Comparison of ENCODE assay signal across 8 mouse cellular contexts in genomic region chr4:123571869-123572268, GRCm38 (mm10).
DNase-seq lines count a peak whose midpoint lies in the region; ATAC-seq and TF ChIP-seq lines count a peak whose summit lies in the region.

No protein-coding gene starts in this region.

- peak overlapping the region; percentile 49 for H3K4me3 ChIP-seq in gastrocnemius, adult 2 months
- peak overlapping the region; percentile 54 for H3K4me3 ChIP-seq in bone marrow, adult 2 months (replicated peaks; ENCODE audit: control insufficient read depth, low read depth, low read length)
- no peak overlapping the region for H3K4me3 ChIP-seq in midbrain, embryonic 11.5 days (ENCODE audit: low read depth, low read length)

- 2% methylated on average over 5 of the region's 7 CpGs for WGBS in bone marrow, adult 2 months
- 8% methylated on average over 7 of the region's 7 CpGs for WGBS in midbrain, embryonic 11.5 days

- no peaks in the 10 kb centered on the region for H3K9me3 ChIP-seq in midbrain, embryonic 11.5 days (ENCODE audit: control insufficient read depth, low read length)

- no peaks in the 10 kb centered on the region for H3K36me3 ChIP-seq in midbrain, embryonic 11.5 days (ENCODE audit: control insufficient read depth, insufficient read depth, low read length)

- 0 out of 2 replicates have a peak, but pooled peaks have one; percentile 44 for ATAC-seq in midbrain, embryonic 11.5 days (ENCODE audit: low FRiP score)

- no peak overlapping the region for H3K4me2 ChIP-seq in midbrain, embryonic 11.5 days

- H3K27ac ChIP-seq in gastrocnemius, adult 2 months, result peak overlapping the region; percentile 85
- peak overlapping the region; percentile 64 for H3K27ac ChIP-seq in bone marrow, adult 2 months (ENCODE audit: control insufficient read depth, insufficient read depth, low read depth, low read length, poor library complexity)
- H3K27ac ChIP-seq in midbrain, embryonic 11.5 days (ENCODE audit: low read depth, low read length), result no peak overlapping the region

- no peaks in the 10 kb centered on the region; the same call in 1 of the 2 replicates for H3K4me1 ChIP-seq in bone marrow, adult 2 months (ENCODE audit: control insufficient read depth, insufficient read depth, low read length)
- peaks cover 29% of the 10 kb centered on the region for H3K4me1 ChIP-seq in midbrain, embryonic 11.5 days (ENCODE audit: control insufficient read depth, insufficient read depth, low read length)

- no peak for TF ChIP-seq POLR2A in bone marrow, adult 2 months (IDR thresholded peaks at IDR 0.05; ENCODE audit: borderline replicate concordance, control insufficient read depth, low read depth, low read length)

- H3K9ac ChIP-seq in midbrain, embryonic 11.5 days (ENCODE audit: low read length), result 0 out of 2 replicates have a peak overlapping the region, but pooled peaks have one; percentile 12

- peak; percentile 53 for DNase-seq in gastrocnemius, adult 2 months
- DNase-seq in gastrocnemius, adult 8-10 months (ENCODE audit: low spot score in 2 of 2), result no peak
- DNase-seq in heart, adult 9 months (ENCODE audit: low spot score in 2 of 2), result peak; percentile 68 to 75
- peak; percentile 39 for DNase-seq in kidney, postnatal 36 days
- peak; percentile 87 for DNase-seq in midbrain, embryonic 11.5 days (ENCODE audit: low spot score, missing footprints)
- peak; percentile 25 to 39 for DNase-seq in thymus, postnatal 10 days (ENCODE audit: low spot score in 2 of 2)
- no peak for DNase-seq in left cerebral cortex, postnatal 36 days (ENCODE audit: low spot score in 2 of 2)

- no peak for TF ChIP-seq CTCF in gastrocnemius, adult 2 months (IDR thresholded peaks at IDR 0.05)
- no peak for TF ChIP-seq CTCF in bone marrow, adult 2 months (IDR thresholded peaks at IDR 0.05; ENCODE audit: control insufficient read depth, insufficient read depth, low read length)

- intact Hi-C loops in gastrocnemius, adult 2 months (cut with DNase I), result no loop called here
- intact Hi-C loops in left cerebral cortex, postnatal 36 days (cut with DNase I), result no loop called here

- no peaks in the 10 kb centered on the region for H3K27me3 ChIP-seq in midbrain, embryonic 11.5 days (ENCODE audit: control insufficient read depth, insufficient read depth, low read length)

Comparison
In these comparisons a context has a peak if more than half of its experiments do, and no peak if none do; other contexts are left out.
1. DNase-seq: peak in gastrocnemius, adult 2 months (single experiment), heart, adult 9 months (2 of 2), kidney, postnatal 36 days (2 of 2), midbrain, embryonic 11.5 days (single experiment) and thymus, postnatal 10 days (2 of 2); none in gastrocnemius, adult 8-10 months (0 of 2) and left cerebral cortex, postnatal 36 days (0 of 2).